Mouse (Mus musculus) adipose tissue, adult 10 weeks (tissue): ENCODE measurements around the gene Gm20916. TPM values are rescaled to one million over a fixed set of nuclear protein-coding genes. Genes with fewer than 3 reads are reported as not detected.

Experiments used
- polyA plus RNA-seq: library from polyadenylated mRNA; stranded (reverse); fragments of 350-450 nt; fragmentation: Illumina TruSeq; extraction: RNeasy Lipid Tissue Mini Kit (QIAGEN cat#74804); gene quantifications from one replicate; pipeline ENCODE4 v1.2.3, GENCODE M21; 2014; ENCODE audit warnings: low read depth, low replicate concordance

Gene Gm20916
- polyA plus RNA-seq, result not detected

DNA sequence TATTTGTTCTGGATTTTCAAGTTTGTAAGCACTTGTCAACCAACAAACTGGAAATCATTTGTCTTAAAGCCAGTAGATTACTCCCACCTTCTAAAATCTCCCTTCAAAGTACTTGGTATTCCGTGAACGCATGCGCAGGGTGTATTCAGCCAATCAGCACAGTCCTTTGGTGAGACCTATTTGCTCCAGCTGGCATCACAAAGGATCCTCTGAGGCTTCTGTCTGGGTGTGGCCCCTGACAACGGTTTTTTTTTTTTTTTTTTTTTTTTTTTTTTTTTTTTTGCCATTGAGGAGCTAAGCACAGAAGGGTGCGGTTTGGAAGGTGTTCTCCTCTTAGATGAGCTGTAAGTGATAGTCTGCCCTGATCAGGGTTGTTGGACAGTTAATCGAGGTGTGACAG, at the start of gene Gm20916:
Gene Gm20916 (plus strand): TSS at position 301 of the 400 bp plus-strand sequence.

Other genes with a start within 250 kb of the Gm20916 start
- not detected for gene Gm20917, start 168.4 kb upstream of the Gm20916 start, polyA plus RNA-seq